Mouse (Mus musculus) lung, postnatal 10 days (tissue): ENCODE results near the gene Dscam.

Experiments used
- DNase-seq: peaks from one replicate; pipeline ENCODE4 v3.0.0; 2021

The Dscam gene

GRCm38 (mm10) chr16:97100091-97100490 is 70.5 kb downstream of the Dscam start:
- no peak for DNase-seq

GRCm38 (mm10) chr16:97098508-97098907 is 72.0 kb downstream of the Dscam start:
- DNase-seq: no peak

GRCm38 (mm10) chr16:97096709-97097108 is 73.8 kb downstream of the Dscam start:
- no peak for DNase-seq

- DNase-seq: no peak
Observed at GRCm38 (mm10) chr16:97095496-97095895, 75.1 kb downstream of the Dscam start.

- no peak for DNase-seq
Observed at GRCm38 (mm10) chr16:97089339-97089738, 81.2 kb downstream of the Dscam start.

GRCm38 (mm10) chr16:97083694-97084093 is 86.9 kb downstream of the Dscam start:
- DNase-seq: no peak

GRCm38 (mm10) chr16:97075920-97076572 is 94.5 kb downstream of the Dscam start:
- DNase-seq: peak; percentile 13

- no peak for DNase-seq
Observed at GRCm38 (mm10) chr16:97075137-97075902, 95.2 kb downstream of the Dscam start.

GRCm38 (mm10) chr16:97073847-97074246 is 96.7 kb downstream of the Dscam start:
- no peak for DNase-seq

GRCm38 (mm10) chr16:97072624-97073023 is 97.9 kb downstream of the Dscam start:
- no peak for DNase-seq

GRCm38 (mm10) chr16:97066856-97067255 is 103.7 kb downstream of the Dscam start:
- no peak for DNase-seq

- DNase-seq: no peak
Observed at GRCm38 (mm10) chr16:97062207-97062606, 108.3 kb downstream of the Dscam start.

- no peak for DNase-seq
Observed at GRCm38 (mm10) chr16:97061390-97061789, 109.2 kb downstream of the Dscam start.

GRCm38 (mm10) chr16:97060736-97061135 is 109.8 kb downstream of the Dscam start:
- no peak for DNase-seq

GRCm38 (mm10) chr16:97060276-97060675 is 110.3 kb downstream of the Dscam start:
- DNase-seq: no peak

- no peak for DNase-seq
Observed at GRCm38 (mm10) chr16:97035271-97035670, 135.3 kb downstream of the Dscam start.

GRCm38 (mm10) chr16:97033540-97034058 is 137.0 kb downstream of the Dscam start:
- no peak for DNase-seq

- DNase-seq: peak; percentile 14
Observed at GRCm38 (mm10) chr16:97027701-97028100, 142.9 kb downstream of the Dscam start.

GRCm38 (mm10) chr16:97026803-97027202 is 143.7 kb downstream of the Dscam start:
- DNase-seq: no peak

GRCm38 (mm10) chr16:97024406-97024805 is 146.1 kb downstream of the Dscam start:
- DNase-seq: no peak

- DNase-seq: no peak
Observed at GRCm38 (mm10) chr16:97021496-97021895, 149.1 kb downstream of the Dscam start.

GRCm38 (mm10) chr16:97018304-97018703 is 152.2 kb downstream of the Dscam start:
- DNase-seq: no peak

GRCm38 (mm10) chr16:97017171-97017738 is 153.3 kb downstream of the Dscam start:
- no peak for DNase-seq
